Mouse (Mus musculus) stomach, postnatal 0 days (tissue): ENCODE results near the gene Arl8a. TPM values are rescaled to one million over a fixed set of nuclear protein-coding genes. Genes with fewer than 3 reads are reported as not detected.

Experiments used
- ATAC-seq: fragments of 200-750 bp; cut with Nextera tagmentation; 2 replicates; pipeline ENCODE4 v1.8.0; 2017; ENCODE audit not compliant: low FRiP score, low TSS enrichment
- DNase-seq: peaks from one replicate; pipeline ENCODE4 v3.0.0-alpha.2; 2016; ENCODE audit warnings: low spot score
- H3K27ac ChIP-seq: fragments of 300-500 bp; sonication (generic); replicated peaks from 2 replicates; pipeline ENCODE4 v1.5.1; 2014; ENCODE audit warnings: mild to moderate bottlenecking, control low read depth
- H3K27me3 ChIP-seq: fragments of 300-500 bp; sonication (generic); 2 replicates; pipeline ENCODE4 v1.6.1; 2014; ENCODE audit warnings: low read length; ENCODE audit not compliant: control insufficient read depth, insufficient read depth
- H3K36me3 ChIP-seq: fragments of 300-500 bp; sonication (generic); 2 replicates; pipeline ENCODE4 v1.6.1; 2014; ENCODE audit warnings: low read length, mixed read lengths; ENCODE audit not compliant: control insufficient read depth, insufficient read depth
- H3K4me1 ChIP-seq: fragments of 300-500 bp; sonication (generic); replicated peaks from 2 replicates; pipeline ENCODE4 v1.6.1; 2014; ENCODE audit warnings: antibody characterized with exemption; ENCODE audit not compliant: control insufficient read depth, insufficient read depth
- H3K4me2 ChIP-seq: fragments of 300-500 bp; sonication (generic); replicated peaks from 2 replicates; pipeline ENCODE4 v1.6.1; 2014; ENCODE audit warnings: low read depth, mild to moderate bottlenecking, control low read depth, moderate library complexity
- H3K4me3 ChIP-seq: fragments of 300-500 bp; sonication (generic); 2 replicates; pipeline ENCODE4 v1.5.1; 2014; ENCODE audit warnings: low read depth, low read length, control low read depth
- H3K9ac ChIP-seq: fragments of 300-500 bp; sonication (generic); 2 replicates; pipeline ENCODE4 v1.6.1; 2014; ENCODE audit warnings: mild to moderate bottlenecking, low read length, control low read depth, mixed read lengths
- H3K9me3 ChIP-seq: fragments of 300-500 bp; sonication (generic); 2 replicates; pipeline ENCODE4 v1.6.1; 2016; ENCODE audit warnings: low read length; ENCODE audit not compliant: control insufficient read depth
- CTCF ChIP-seq: IDR thresholded peaks from 2 replicates; pipeline ENCODE4 v1.5.1; 2016; ENCODE audit warnings: antibody characterized with exemption, low read depth, mild to moderate bottlenecking, moderate library complexity
- EP300 ChIP-seq: optimal IDR thresholded peaks from 2 replicates; pipeline ENCODE3; 2016; ENCODE audit warnings: antibody characterized with exemption
- WGBS: fragments of 180-500 bp; shearing (Covaris S2); extraction: QIAGEN DNeasy Blood & Tissue Kit; methylation state at CpG from one replicate; pipeline ENCODE4 v1.1.7; 2014; 5-methylcytosine and 5-hydroxymethylcytosine counted together
- polyA plus RNA-seq: library from polyadenylated mRNA; unstranded; fragments of >200 nt; fragmentation: Nextera tagmentation; extraction: Ambion mirVana; gene quantifications from 2 replicates; pipeline ENCODE4 v1.2.1, GENCODE M21; 2015

The Arl8a gene
- polyA plus RNA-seq, 1 experiment from 2014 or later: 42.2 TPM

DNA sequence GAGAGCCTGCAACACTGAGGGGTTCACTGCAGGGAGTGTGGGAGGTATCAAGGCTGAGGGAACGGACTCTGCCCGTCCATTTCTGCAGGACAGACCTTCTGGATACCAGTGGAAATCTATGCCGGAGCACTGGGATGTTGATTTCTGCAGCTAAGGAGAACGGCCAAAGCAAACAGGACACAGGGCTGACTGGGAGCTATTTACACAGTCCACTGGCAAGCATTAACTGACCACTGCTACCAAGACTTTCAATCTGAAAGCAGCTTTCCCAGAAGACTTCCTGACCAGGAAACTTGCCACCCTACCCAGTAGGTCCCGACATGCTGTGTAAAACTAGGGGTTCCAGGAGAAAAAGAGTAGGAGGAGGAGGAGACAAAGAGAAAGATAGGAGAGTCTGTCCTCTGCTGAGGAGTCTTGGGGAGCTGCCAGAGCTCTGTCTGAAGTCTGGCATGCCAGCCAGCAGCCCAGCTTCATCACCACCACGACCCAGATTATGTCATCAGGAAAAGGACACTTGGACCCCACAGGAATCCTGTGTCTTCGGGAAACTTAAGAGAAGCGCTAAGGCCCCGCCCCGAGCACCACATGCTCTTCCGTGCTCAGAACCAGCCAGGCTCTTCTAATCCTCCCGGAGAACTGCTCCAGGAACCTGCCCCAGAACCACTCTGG is 23.1 kb downstream of the Arl8a start:
- ATAC-seq (no peak), DNase-seq (no peak)
- H3K9me3 ChIP-seq: no peaks in the 10 kb centered on the region
- TF ChIP-seq CTCF: no peak
- no peak for TF ChIP-seq EP300
- WGBS: 37% methylated on average over 12 of the region's 12 CpGs
- H3K27ac ChIP-seq: no peak overlapping the region
- no peak overlapping the region for H3K4me2 ChIP-seq
- no peak overlapping the region for H3K4me3 ChIP-seq
- no peaks in the 10 kb centered on the region for H3K27me3 ChIP-seq
- H3K36me3 ChIP-seq: no peaks in the 10 kb centered on the region
- H3K4me1 ChIP-seq: no peaks in the 10 kb centered on the region
- no peak overlapping the region for H3K9ac ChIP-seq

DNA sequence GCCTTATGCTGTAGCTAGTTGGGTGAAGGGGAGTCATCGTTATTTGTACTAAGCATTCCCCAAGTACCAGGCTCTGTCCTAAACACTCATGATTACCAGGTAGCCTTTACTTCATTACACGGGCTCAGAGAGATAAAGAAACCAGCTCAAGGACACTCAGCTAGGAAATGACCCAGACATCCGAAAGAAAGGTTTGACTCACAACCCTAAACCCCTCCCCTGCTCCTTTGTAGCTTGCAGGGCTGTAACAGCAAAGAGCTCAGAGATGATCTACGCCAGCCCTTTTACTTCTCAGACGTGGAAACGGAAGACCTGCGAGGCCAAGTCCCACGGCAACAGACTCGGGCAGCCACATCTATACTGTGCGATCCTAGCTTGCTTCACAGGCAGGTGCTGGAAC is 23.7 kb downstream of the Arl8a start:
- 50% methylated on average over 10 of the region's 10 CpGs for WGBS
- TF ChIP-seq EP300: no peak
- TF ChIP-seq CTCF: no peak
- no peaks in the 10 kb centered on the region for H3K27me3 ChIP-seq
- no peak overlapping the region for H3K9ac ChIP-seq
- no peaks in the 10 kb centered on the region for H3K36me3 ChIP-seq
- DNase-seq (no peak), ATAC-seq (no peak)
- H3K27ac ChIP-seq: no peak overlapping the region
- H3K4me3 ChIP-seq: no peak overlapping the region
- H3K4me1 ChIP-seq: no peaks in the 10 kb centered on the region
- no peaks in the 10 kb centered on the region for H3K9me3 ChIP-seq
- no peak overlapping the region for H3K4me2 ChIP-seq

DNA sequence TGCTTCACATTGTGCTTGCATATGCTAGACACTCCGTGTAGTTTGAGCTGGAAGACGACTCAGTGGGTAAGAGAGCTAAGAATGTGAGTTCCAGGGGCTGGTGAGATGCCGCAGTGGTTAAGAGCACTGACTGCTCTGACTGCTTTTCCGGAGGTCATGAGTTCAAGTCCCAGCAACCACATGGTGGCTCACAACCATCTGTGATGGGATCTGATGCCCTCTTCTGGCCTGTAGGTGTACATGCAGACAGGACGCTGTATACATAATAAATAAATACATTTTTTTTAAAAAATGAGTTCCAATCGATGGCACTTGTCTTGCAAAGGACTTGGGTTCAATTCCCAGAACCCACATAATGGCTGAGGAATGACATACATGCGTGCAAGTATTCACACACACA is 24.6 kb downstream of the Arl8a start:
- Histone ChIP-seq H3K4me3 (no peak overlapping the region), H3K4me2 (no peak overlapping the region), H3K4me1 (no peaks in the 10 kb centered on the region), H3K27ac (no peak overlapping the region), H3K9me3 (no peaks in the 10 kb centered on the region), H3K9ac (no peak overlapping the region), H3K36me3 (no peaks in the 10 kb centered on the region), H3K27me3 (no peaks in the 10 kb centered on the region)
- 79% methylated on average over 7 of the region's 7 CpGs for WGBS
- DNase-seq (no peak), ATAC-seq (no peak)
- TF ChIP-seq EP300 (no peak), CTCF (peak; percentile 54)

DNA sequence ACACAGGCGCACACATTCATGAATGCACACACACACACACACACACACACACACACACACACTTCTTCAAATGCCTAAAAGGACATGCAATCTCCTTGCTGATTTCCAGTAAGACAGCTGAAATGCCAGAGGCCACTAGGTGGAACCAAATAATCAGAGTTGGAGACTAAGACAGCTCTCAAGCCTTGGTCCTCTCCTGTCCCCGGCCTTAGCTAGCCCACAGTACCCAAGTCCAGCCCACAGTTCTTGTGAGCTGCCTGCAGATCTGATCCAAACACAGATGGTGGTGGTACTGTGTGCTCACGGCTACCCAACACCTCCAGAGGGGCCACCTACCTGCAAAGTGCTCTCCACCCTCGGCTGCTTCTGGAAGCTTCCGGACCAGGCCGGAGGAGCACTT is 25.4 kb downstream of the Arl8a start:
- Histone ChIP-seq H3K9me3 (no peaks in the 10 kb centered on the region), H3K27ac (no peak overlapping the region), H3K36me3 (no peaks in the 10 kb centered on the region), H3K4me2 (no peak overlapping the region), H3K9ac (no peak overlapping the region), H3K4me1 (no peaks in the 10 kb centered on the region), H3K4me3 (no peak overlapping the region), H3K27me3 (no peaks in the 10 kb centered on the region)
- peak; percentile 93 for TF ChIP-seq CTCF
- TF ChIP-seq EP300: no peak
- 45% methylated on average over 6 of the region's 6 CpGs for WGBS
- DNase-seq: peak; percentile 79
- peak; percentile 69 for ATAC-seq

DNA sequence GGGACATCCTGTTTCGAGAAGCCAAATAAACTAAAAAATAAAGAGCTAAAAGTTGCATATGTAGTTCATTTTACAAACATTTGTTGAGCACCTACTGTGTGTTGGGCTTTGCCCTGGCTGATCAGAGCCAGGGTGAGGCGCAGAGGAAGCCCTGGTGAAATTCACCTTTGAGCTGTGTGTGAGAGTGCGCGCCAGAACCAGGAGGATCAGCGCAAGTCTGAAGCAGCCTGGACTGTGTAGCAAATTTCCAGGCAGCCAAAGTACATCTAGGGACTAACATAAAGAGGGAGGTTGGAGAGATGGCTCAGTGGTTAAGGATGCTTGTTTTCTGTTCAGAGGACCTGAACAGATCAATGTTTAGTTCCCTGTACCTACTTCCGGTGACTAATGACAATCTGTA is 26.7 kb downstream of the Arl8a start:
- DNase-seq: no peak
- Histone ChIP-seq H3K4me1 (no peaks in the 10 kb centered on the region), H3K9me3 (no peaks in the 10 kb centered on the region), H3K4me2 (no peak overlapping the region), H3K27me3 (no peaks in the 10 kb centered on the region), H3K4me3 (no peak overlapping the region), H3K9ac (no peak overlapping the region), H3K27ac (no peak overlapping the region), H3K36me3 (no peaks in the 10 kb centered on the region)
- 93% methylated on average over 6 of the region's 6 CpGs for WGBS
- TF ChIP-seq EP300 (no peak), CTCF (no peak)
- ATAC-seq: no peak

DNA sequence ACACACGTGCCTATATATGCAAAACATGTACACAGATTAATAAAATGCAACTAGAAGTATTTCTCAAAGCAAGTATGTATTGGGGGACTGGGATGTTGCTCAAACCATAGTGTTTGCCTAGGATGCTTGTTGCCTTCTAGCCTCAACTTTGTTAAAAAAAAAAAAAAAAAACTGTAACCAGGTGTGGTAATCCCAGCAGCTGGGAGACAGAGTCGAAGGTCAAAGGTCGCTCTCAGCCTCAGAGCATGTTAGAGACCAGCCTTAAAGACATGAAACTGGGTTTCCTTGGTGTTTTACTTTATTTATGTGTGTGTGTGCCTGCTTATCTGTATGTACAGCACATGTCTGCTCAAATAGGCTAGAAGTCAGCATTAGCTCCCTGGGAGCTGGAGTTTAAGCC is 28.6 kb downstream of the Arl8a start:
- no peak for ATAC-seq

More for the DNA sequence above, 28.6 kb downstream of the Arl8a start:
- no peaks in the 10 kb centered on the region for H3K9me3 ChIP-seq
- DNase-seq: no peak
- H3K4me1 ChIP-seq: no peaks in the 10 kb centered on the region
- H3K27ac ChIP-seq: no peak overlapping the region
- TF ChIP-seq CTCF (no peak), EP300 (no peak)
- H3K9ac ChIP-seq: no peak overlapping the region
- 60% methylated on average over 3 of the region's 3 CpGs for WGBS
- no peak overlapping the region for H3K4me3 ChIP-seq
- H3K36me3 ChIP-seq: no peaks in the 10 kb centered on the region
- no peaks in the 10 kb centered on the region for H3K27me3 ChIP-seq
- no peak overlapping the region for H3K4me2 ChIP-seq
